Mouse (Mus musculus) liver, embryonic 16.5 days (tissue): Measurements from ENCODE around the gene Zbtb48. TPM values are rescaled to one million over a fixed set of nuclear protein-coding genes. Genes with fewer than 3 reads are reported as not detected.

Experiments used
- ATAC-seq: fragments of 200-750 bp; cut with Nextera tagmentation; 2 replicates; pipeline ENCODE4 v1.8.0; 2017; ENCODE audit warnings: low read depth, mild to moderate bottlenecking, moderate number of reproducible peaks, moderate library complexity
- H3K27ac ChIP-seq: fragments of 300-500 bp; sonication (generic); 2 replicates; pipeline ENCODE4 v1.5.1; 2014; ENCODE audit warnings: mild to moderate bottlenecking, low read length
- H3K27me3 ChIP-seq: fragments of 300-500 bp; sonication (generic); 2 replicates; pipeline ENCODE4 v1.6.1; 2014; ENCODE audit warnings: low read depth, low read length, mixed read lengths; ENCODE audit not compliant: control insufficient read depth, insufficient read depth
- H3K36me3 ChIP-seq: fragments of 300-500 bp; sonication (generic); 2 replicates; pipeline ENCODE4 v1.6.1; 2014; ENCODE audit warnings: mild to moderate bottlenecking; ENCODE audit not compliant: control insufficient read depth, insufficient read depth
- H3K4me1 ChIP-seq: fragments of 300-500 bp; sonication (generic); 2 replicates; pipeline ENCODE4 v1.6.1; 2014; ENCODE audit warnings: low read depth, low read length, mixed read lengths; ENCODE audit not compliant: control insufficient read depth
- H3K4me2 ChIP-seq: fragments of 300-500 bp; sonication (generic); 2 replicates; pipeline ENCODE4 v1.6.1; 2014; ENCODE audit warnings: low read depth, low read length, mixed read lengths
- H3K4me3 ChIP-seq: fragments of 300-500 bp; sonication (generic); 2 replicates; pipeline ENCODE4 v1.5.1; 2014; ENCODE audit warnings: low read depth, mild to moderate bottlenecking, low read length
- H3K9ac ChIP-seq: fragments of 300-500 bp; sonication (generic); 2 replicates; pipeline ENCODE4 v1.6.1; 2014; ENCODE audit warnings: low read depth, low read length
- H3K9me3 ChIP-seq: fragments of 300-500 bp; sonication (generic); replicated peaks from 2 replicates; pipeline ENCODE4 v1.6.1; 2016; ENCODE audit warnings: low read length; ENCODE audit not compliant: control insufficient read depth
- WGBS: fragments of 180-500 bp; shearing (Covaris S2); extraction: QIAGEN DNeasy Blood & Tissue Kit; methylation state at CpG from one replicate; pipeline ENCODE4 v1.1.7; 2014; ENCODE audit not compliant: insufficient replicate concordance; 5-methylcytosine and 5-hydroxymethylcytosine counted together
- polyA plus RNA-seq: library from polyadenylated mRNA; unstranded; fragments of >200 nt; fragmentation: Nextera tagmentation; extraction: Ambion mirVana; gene quantifications from 2 replicates; pipeline ENCODE4 v1.2.1, GENCODE M21; 2015

The Zbtb48 gene
- polyA plus RNA-seq, 1 experiment from 2014 or later = 11.1 TPM

- Histone ChIP-seq H3K27me3 (no peaks in the 10 kb centered on the region), H3K9ac (no peak overlapping the region), H3K4me2 (no peak overlapping the region), H3K4me3 (no peak overlapping the region), H3K36me3 (peaks cover 28% of the 10 kb centered on the region), H3K4me1 (no peaks in the 10 kb centered on the region; the same call in 1 of the 2 replicates), H3K27ac (no peak overlapping the region), H3K9me3 (no peaks in the 10 kb centered on the region)
- no peak for ATAC-seq
- 77% methylated on average over 8 of the region's 8 CpGs for WGBS
These were observed 46.8 kb downstream of the Zbtb48 start for GRCm38 (mm10) chr4:151980699-151981098.

- ATAC-seq = peak; percentile 8; the same call in 1 of the 2 replicates
- peaks cover 56% of the 10 kb centered on the region for H3K36me3 ChIP-seq
These were observed 49.7 kb downstream of the Zbtb48 start for GRCm38 (mm10) chr4:151977748-151978147.

DNA sequence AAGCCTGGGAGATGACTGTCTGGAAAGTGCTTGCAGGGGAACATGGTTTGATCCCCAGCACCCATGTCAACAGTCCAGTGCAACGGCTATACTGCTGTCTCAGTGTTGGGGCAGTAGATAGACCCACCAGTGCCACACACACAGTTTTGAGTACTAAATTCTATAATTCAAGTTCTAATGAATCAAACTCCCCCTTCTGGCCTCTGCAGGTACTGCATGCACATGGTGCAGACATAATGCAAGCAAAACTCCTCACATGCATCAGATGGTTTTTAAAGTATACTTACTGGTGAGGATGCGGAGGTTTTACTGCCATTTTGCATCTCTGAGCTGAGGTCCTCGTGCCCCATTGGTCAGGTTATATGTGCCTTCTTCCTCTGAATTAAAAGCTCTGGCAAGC is 52.0 kb downstream of the Zbtb48 start:
- ATAC-seq = no peak
- Histone ChIP-seq H3K36me3 (peaks cover 57% of the 10 kb centered on the region), H3K27ac (no peak overlapping the region), H3K9ac (no peak overlapping the region), H3K9me3 (no peaks in the 10 kb centered on the region), H3K4me2 (no peak overlapping the region), H3K27me3 (no peaks in the 10 kb centered on the region), H3K4me3 (no peak overlapping the region), H3K4me1 (peaks cover 2% of the 10 kb centered on the region; the same call in 1 of the 2 replicates)
- WGBS = 65% methylated on average over 3 of the region's 3 CpGs

More at GRCm38 (mm10) chr4:151977748-151978147, 49.7 kb downstream of the Zbtb48 start:
- WGBS = 38% methylated on average over 10 of the region's 10 CpGs
- H3K9me3 ChIP-seq = no peaks in the 10 kb centered on the region
- H3K9ac ChIP-seq = no peak overlapping the region
- H3K4me2 ChIP-seq = no peak overlapping the region
- no peaks in the 10 kb centered on the region for H3K27me3 ChIP-seq
- no peak overlapping the region for H3K4me3 ChIP-seq
- H3K27ac ChIP-seq = no peak overlapping the region
- H3K4me1 ChIP-seq = no peaks in the 10 kb centered on the region

DNA sequence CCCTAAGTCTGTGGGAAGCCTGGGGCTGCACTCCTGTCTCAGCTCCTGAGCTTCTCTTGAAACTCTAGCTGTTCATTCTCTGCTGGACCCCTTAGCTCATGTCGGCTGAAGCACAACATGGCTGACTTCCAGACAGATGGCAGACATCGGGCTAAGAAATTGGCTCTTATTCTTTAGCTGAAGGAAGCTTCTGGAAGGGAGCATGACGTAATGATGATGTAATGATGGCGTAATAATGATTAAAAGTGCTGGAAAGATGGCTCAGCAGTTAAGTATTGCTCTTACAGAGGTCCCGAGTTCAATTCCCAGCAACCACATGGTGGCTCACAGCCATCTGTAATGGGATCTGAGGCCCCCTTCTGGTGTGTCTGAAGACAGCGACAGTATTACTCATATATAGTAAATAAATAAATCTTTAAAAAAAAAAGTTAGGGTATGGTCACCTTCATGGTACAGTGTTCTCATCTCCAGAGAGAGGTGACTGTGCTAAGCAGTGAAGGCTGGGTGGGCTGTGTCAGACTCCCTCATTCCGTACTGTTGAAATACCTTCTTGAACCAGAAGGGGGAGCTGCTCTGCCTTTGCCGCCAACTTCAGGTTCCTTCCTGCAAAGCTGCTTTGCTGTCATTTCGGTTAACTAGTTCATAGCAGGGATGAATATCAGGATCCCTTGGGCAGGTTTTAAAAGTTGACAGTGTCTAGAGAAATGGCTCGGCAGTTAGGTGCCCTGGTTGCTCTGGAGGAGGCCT is 55.1 kb downstream of the Zbtb48 start:
- H3K9ac ChIP-seq = no peak overlapping the region
- no peak for ATAC-seq
- 68% methylated on average over 10 of the region's 10 CpGs for WGBS
- H3K36me3 ChIP-seq = peaks cover 61% of the 10 kb centered on the region
- peaks cover 2% of the 10 kb centered on the region; the same call in 1 of the 2 replicates for H3K4me1 ChIP-seq
- no peaks in the 10 kb centered on the region for H3K9me3 ChIP-seq
- no peaks in the 10 kb centered on the region for H3K27me3 ChIP-seq
- H3K4me2 ChIP-seq = no peak overlapping the region
- peak overlapping the region; percentile 21; the same call in 1 of the 2 replicates for H3K27ac ChIP-seq
- no peak overlapping the region for H3K4me3 ChIP-seq

Other genes with a start within 250 kb of the Zbtb48 start
- 25.3 and 26.8 TPM in 2 replicates for gene Camta1, start 165.8 kb downstream of the Zbtb48 start, polyA plus RNA-seq
- gene Dnajc11, start 94.0 kb downstream of the Zbtb48 start, polyA plus RNA-seq = 40.5 and 44.0 TPM in 2 replicates
- 5.9 and 7.1 TPM in 2 replicates for gene Thap3, start 38.7 kb downstream of the Zbtb48 start, polyA plus RNA-seq
- 4.1 and 4.5 TPM in 2 replicates for gene Phf13, start 31.4 kb downstream of the Zbtb48 start, polyA plus RNA-seq
- 3.8 and 4.6 TPM in 2 replicates for gene Klhl21, start 18.9 kb downstream of the Zbtb48 start, polyA plus RNA-seq
- 0.11 and 0.12 TPM in 2 replicates for gene Tas1r1, start 10.9 kb upstream of the Zbtb48 start, polyA plus RNA-seq
- 10.5 and 11.5 TPM in 2 replicates for gene Nol9, start 11.7 kb upstream of the Zbtb48 start, polyA plus RNA-seq
- gene Plekhg5, start 44.8 kb upstream of the Zbtb48 start, polyA plus RNA-seq = 4.8 and 5.1 TPM in 2 replicates
- gene Tnfrsf25, start 88.3 kb upstream of the Zbtb48 start, polyA plus RNA-seq = 0.12 and 0.25 TPM in 2 replicates
- 1.1 and 2.3 TPM in 2 replicates for gene Espn, start 124.7 kb upstream of the Zbtb48 start, polyA plus RNA-seq
- gene Hes2, start 131.2 kb upstream of the Zbtb48 start, polyA plus RNA-seq = not detected in 2 replicates
- gene Acot7, start 150.5 kb upstream of the Zbtb48 start, polyA plus RNA-seq = 11.9 and 12.0 TPM in 2 replicates
- 0.34 and 0.59 TPM in 2 replicates for gene Gpr153, start 246.6 kb upstream of the Zbtb48 start, polyA plus RNA-seq